Mouse (Mus musculus) embryonic fibroblast, embryonic 13.5 days (primary cell): ENCODE results near the gene Spsb1. TPM values are rescaled to one million over a fixed set of nuclear protein-coding genes. Genes with fewer than 3 reads are reported as not detected.

Experiments
- H3K27ac ChIP-seq: 2 replicates; pipeline ENCODE4 v1.5.1; 2012; ENCODE audit warnings: low read length, control low read depth, inconsistent platforms; ENCODE audit not compliant: insufficient read depth
- H3K4me1 ChIP-seq: 2 replicates; pipeline ENCODE4 v1.6.1; 2011; ENCODE audit warnings: low read length; ENCODE audit not compliant: control insufficient read depth, insufficient read depth
- H3K4me3 ChIP-seq: 2 replicates; pipeline ENCODE4 v1.5.1; 2011; ENCODE audit warnings: mild to moderate bottlenecking, control low read depth, low read length; ENCODE audit not compliant: insufficient read depth
- CTCF ChIP-seq: IDR thresholded peaks from 2 replicates; pipeline ENCODE4 v1.5.1; 2011; ENCODE audit warnings: mild to moderate bottlenecking, control low read depth, low read length, moderate library complexity, borderline replicate concordance; ENCODE audit not compliant: insufficient read depth
- POLR2A ChIP-seq: IDR thresholded peaks from 2 replicates; pipeline ENCODE4 v1.6.1; 2011; ENCODE audit warnings: low read depth, mild to moderate bottlenecking, control low read depth, low read length, moderate library complexity
- polyA plus RNA-seq: library from polyadenylated mRNA; stranded (reverse); fragments of >200 nt; gene quantifications from 2 replicates; pipeline ENCODE4 v1.2.4, GENCODE M21; 2011; ENCODE audit warnings: low read depth; ENCODE audit not compliant: missing spikeins, insufficient read length

Gene Spsb1
- polyA plus RNA-seq, 1 experiment: 36.4 TPM

- no peak overlapping the region for H3K4me3 ChIP-seq
- H3K27ac ChIP-seq: no peak overlapping the region
- H3K4me1 ChIP-seq: peaks cover 31% of the 10 kb centered on the region
- no peak for TF ChIP-seq POLR2A
- no peak for TF ChIP-seq CTCF
Observed at GRCm38 (mm10) chr4:149941067-149941755, 13.6 kb downstream of the Spsb1 start.

DNA sequence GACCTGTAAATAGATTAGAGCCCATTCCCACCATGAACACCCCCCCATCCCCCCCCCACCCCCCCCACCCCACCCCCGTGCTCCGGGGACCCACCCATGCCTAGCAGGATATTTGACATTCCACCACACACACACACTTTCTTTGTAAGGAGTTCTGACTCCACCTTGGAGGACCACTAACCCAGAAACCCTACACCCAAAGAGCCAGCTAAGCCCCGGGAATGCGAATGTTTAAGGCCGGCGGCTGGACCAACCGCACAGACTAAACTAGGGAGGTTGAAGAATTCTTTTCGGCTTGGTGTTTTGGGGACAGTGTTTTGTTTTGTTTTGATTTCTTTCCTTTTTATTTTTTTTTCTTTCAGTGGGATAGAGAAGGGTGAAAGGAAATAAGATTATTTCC is 16.1 kb downstream of the Spsb1 start:
- Histone ChIP-seq H3K4me3 (no peak overlapping the region), H3K27ac (no peak overlapping the region), H3K4me1 (peaks cover 21% of the 10 kb centered on the region)
- TF ChIP-seq CTCF (no peak), POLR2A (no peak)

DNA sequence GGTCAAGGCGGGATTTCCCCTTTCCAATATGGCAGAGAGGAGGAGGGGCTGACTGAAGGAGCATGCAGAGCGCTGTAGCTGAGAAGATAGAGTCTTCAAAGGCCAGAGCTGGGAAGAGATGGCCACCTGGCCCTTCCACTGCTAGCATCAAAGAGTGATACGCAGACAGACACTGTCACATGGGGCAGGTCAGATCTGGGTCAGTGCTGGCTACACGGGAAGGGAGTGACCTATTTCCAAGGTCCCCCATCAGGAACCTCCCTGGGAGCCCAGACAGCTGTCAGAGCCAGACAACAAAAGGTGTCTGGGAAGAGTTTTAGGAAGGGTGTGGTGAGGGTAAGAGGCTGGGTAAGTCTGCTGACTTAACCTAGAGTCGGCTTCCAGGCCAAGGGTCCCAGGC is 17.9 kb downstream of the Spsb1 start:
- Histone ChIP-seq H3K27ac (no peak overlapping the region), H3K4me3 (no peak overlapping the region), H3K4me1 (peaks cover 18% of the 10 kb centered on the region; the same call in 1 of the 2 replicates)
- TF ChIP-seq POLR2A (no peak), CTCF (no peak)

DNA sequence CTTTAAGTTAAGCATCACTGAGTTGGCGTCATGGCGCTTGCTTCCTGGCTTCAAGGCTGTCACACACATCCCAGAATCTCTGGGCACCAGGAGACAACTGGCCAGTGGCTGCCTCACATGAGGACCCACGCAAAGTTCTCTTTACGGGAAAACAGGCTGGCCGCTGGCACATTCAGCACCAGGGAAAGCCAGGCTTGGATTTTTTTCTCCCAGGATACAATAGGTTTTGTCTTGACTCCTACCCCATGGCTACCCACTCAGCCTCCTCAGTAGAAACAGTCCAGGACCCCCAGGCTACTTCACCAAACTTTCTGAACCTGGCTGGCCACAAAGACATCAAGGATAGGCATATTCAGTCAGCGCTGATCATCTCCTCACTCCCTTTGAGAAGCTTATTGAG is 19.4 kb downstream of the Spsb1 start:
- Histone ChIP-seq H3K4me1 (0 out of 2 replicates have a peak, but pooled peaks cover 16% of the 10 kb centered on the region), H3K4me3 (no peak overlapping the region), H3K27ac (no peak overlapping the region)
- TF ChIP-seq CTCF (no peak), POLR2A (no peak)

DNA sequence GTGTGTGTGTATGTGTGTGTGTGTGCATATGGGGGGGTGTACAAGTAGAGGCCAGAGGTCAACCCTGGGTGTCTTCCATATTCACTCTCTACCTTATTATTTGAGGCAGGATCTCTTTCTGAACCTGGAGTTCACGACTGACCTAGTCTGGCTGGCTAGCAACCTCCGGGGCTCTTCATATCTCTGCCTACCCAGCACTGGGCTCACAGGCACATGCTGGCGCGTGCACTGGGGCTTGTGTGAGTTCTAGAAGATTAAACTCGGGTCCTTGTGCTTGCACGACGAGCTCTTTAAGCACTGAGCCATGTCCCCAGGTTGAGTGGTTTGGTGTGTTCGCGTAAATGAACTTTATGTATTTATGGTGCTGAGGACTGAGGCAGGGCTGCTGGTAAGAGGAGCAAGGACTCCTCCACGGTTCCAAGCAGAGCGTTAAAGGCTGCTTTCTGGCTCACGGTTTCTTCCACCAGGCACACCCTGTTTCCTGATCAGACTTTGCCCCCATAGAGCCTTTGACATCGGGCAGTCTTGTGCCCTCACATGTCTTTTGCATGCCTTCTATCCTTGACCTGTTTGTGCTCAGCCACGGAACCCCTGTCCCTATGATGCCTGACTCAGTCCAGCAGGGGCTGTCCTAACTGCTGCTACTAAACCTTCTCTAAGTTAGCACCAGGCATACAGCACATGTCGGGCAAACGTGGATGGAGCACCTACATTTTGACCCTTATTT is 21.2 kb downstream of the Spsb1 start:
- peaks cover 13% of the 10 kb centered on the region; the same call in 1 of the 2 replicates for H3K4me1 ChIP-seq
- H3K4me3 ChIP-seq: no peak overlapping the region
- no peak for TF ChIP-seq POLR2A
- TF ChIP-seq CTCF: no peak
- H3K27ac ChIP-seq: no peak overlapping the region

DNA sequence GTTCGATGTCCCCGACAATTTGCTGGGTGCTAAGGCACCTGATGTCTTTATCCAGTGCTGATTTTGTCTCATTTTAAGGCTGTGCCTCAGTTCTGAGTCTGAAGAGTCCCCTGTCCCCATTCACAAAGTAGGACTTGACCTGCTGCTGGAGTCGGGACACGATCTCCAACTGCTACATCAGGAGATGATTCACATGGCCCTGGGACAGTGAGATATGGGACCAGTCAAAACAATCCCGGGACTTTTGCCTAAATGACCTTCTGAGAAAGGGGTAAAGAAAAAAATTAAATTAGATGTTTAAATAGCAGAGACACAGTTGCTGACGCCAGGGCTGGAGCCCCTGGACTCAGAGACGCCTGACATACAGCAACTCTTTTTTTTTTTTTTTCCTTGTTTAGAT is 21.8 kb downstream of the Spsb1 start:
- TF ChIP-seq POLR2A (no peak), CTCF (no peak)
- no peak overlapping the region for H3K27ac ChIP-seq
- no peak overlapping the region for H3K4me3 ChIP-seq
- H3K4me1 ChIP-seq: peaks cover 9% of the 10 kb centered on the region; the same call in 1 of the 2 replicates

GRCm38 (mm10) chr4:149932108-149932815 is 22.6 kb downstream of the Spsb1 start:
- H3K4me1 ChIP-seq: peaks cover 9% of the 10 kb centered on the region; the same call in 1 of the 2 replicates
- no peak overlapping the region for H3K4me3 ChIP-seq
- H3K27ac ChIP-seq: no peak overlapping the region
- no peak for TF ChIP-seq POLR2A
- no peak for TF ChIP-seq CTCF

- Histone ChIP-seq H3K4me3 (no peak overlapping the region), H3K4me1 (peaks cover 9% of the 10 kb centered on the region; the same call in 1 of the 2 replicates), H3K27ac (no peak overlapping the region)
- TF ChIP-seq POLR2A: no peak
- no peak for TF ChIP-seq CTCF
Observed at GRCm38 (mm10) chr4:149930755-149931154, 24.1 kb downstream of the Spsb1 start.

GRCm38 (mm10) chr4:149923014-149923413 is 31.8 kb downstream of the Spsb1 start:
- Histone ChIP-seq H3K4me3 (no peak overlapping the region), H3K27ac (peak overlapping the region; percentile 1; the same call in 1 of the 2 replicates), H3K4me1 (peaks cover 22% of the 10 kb centered on the region)
- TF ChIP-seq POLR2A (no peak), CTCF (no peak)
